Mouse (Mus musculus): Measurements from ENCODE around the gene Impg2.
A peak's percentile ranks its signal among the peaks of the same experiment; 100 is the strongest.

Gene Impg2

DNA sequence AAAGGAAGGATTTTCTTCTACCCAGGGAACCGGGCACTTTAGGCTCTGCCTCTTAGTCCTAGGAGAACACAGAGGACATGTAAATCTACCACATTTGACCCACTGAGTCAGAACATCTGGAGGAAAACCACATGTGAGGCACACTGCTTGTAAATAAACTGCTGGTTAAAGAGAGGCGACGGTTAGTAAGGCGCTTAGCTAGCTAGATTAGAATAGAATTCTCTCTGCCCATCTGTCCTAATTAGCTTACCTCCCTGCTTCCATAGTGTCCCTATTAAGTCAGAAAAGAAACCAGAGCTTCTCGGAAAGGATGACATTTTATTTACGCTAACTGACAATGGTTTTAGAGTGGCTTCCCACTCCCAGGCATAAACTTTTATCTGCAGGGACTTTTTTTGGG is at the start of gene Impg2:
Gene Impg2, plus strand, starts transcription at position 263 of the 400 bp plus-strand sequence.
- DNase-seq (ENCODE audit: low spot score in 2 of 2) = no peak

DNA sequence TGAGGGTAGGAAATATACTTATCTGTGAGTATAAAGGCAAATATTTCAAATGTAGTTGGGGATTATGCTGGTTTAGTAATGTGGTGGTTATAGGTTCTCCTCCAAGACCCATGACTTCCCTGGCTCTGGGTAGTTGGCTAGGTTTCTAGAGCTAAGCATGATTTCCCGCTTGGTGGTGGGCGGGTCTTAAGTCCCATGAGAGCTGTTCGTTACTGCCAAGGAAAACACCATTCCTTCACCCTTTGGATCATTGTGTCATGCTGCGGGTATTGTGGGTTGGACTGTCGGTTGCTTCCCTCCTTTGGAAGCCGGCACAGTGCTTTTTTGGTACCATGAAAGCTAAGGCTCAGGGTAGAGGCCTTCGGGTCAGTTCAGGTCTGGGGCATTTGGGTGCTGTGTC is 40.6 kb upstream of the Impg2 start:
- no peak for DNase-seq (ENCODE audit: low spot score in 2 of 2)

DNA sequence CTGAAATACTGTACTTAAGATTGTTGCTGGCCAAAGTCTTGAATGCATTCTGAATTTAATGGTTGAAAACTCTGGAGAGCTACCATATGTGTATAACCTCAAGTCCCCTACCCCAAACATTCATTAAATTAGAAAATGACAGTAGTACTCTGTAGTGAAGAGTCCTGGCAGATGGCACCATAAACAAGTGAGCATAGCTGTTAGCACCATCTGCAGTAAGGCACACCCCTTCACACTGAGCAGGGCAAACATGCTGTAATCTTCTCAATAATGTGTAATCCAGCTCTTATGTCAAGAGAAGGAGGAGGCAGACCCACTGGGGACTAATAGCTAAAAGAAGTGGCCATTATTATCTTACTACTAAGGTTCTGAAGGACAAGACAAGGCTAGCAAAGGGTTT is 33.9 kb upstream of the Impg2 start:
- DNase-seq (ENCODE audit: low spot score in 2 of 2) = no peak

DNA sequence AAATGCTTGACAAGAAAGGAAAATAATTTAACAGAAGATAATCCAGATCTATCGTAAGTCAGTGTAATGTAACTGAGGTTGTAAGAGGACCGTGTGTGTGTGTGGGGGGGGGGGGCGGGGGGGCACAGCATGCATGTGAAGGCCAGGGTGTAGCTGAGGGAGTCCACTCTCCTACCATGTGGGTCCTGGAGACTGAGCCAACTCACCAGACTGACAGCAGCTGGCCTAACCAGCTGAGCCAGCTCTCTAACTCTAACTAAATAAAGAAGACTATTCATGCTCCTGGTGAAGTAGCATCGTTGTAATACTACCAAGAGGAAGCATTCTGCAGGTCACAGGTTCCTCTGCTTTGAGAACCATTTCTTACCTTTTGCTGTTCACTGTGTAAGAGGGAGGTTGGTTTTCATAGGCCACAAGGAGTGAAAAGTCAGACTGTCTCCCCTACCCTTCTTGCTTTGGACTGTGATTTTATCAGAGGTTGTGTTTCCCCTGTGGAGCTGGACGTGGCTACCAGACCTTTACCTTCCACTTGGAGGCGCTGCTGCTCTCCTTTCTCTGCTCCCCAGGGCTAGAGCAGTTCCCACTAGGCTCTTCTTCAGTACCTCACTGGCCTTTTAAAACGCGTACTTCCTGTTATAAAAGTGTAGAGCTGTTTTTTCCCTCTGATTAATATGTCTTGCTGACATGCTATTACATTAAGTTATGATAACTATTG is 28.1 kb upstream of the Impg2 start:
- no peak for DNase-seq (ENCODE audit: low spot score in 2 of 2)

DNA sequence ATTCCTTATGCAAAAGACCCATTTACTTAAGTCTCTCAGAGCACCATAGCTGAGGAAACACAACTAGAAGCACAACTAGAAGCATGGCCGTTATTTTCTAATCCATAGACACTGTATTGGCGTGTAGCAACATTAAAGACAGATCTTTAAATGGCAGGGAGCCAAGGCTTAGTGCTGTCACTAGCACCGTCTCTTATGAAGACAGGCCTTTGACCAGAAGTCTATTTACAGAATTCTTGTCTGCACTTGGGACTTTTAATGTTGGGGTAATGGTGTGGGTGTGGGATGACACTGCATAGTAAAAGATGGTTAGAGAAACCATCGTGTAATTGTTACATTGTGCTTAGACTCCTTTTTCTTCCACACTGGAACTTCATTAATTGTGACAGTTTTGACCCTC is 17.2 kb upstream of the Impg2 start:
- DNase-seq (ENCODE audit: low spot score in 2 of 2) = no peak

DNA sequence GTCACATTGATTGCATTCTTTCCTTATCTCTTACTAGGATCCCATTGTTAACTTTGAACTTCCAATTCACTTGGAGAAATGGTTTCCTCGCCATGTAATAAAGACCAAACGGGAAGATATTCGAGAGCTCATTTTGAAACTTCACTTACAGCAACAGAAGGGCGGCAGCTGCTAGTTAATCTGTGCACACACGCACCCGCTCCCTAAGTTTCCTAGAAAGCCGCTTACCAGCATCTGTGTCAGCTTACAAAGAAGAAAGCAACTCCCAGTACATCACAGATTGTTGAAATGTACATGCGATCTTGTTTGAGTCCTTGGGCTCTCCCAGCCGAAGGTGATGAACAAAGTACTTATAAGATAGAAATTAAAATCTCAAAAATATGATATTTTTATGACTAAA is 15.9 kb upstream of the Impg2 start:
- DNase-seq (ENCODE audit: low spot score in 2 of 2) = no peak

DNA sequence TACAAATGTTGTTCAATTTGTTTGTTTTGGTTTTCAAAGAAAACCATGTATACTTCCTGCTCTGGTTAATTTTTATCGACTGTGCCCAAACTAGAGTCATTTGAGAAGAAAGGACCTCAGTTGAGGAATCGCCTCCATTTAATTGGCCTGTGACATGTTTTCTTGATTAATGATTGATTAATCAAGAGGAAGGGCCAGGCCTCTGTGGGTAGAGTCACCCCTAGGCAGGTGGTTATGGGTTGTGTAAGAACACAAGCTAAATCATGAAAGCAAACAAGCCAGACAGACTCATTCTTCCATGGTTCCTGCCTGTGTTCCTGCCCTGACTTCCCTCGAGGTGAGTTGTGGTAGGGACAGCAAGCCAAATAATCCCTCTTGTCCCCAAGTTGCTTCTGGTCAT is 8.6 kb downstream of the Impg2 start:
- no peak for DNase-seq (ENCODE audit: low spot score in 2 of 2)

DNA sequence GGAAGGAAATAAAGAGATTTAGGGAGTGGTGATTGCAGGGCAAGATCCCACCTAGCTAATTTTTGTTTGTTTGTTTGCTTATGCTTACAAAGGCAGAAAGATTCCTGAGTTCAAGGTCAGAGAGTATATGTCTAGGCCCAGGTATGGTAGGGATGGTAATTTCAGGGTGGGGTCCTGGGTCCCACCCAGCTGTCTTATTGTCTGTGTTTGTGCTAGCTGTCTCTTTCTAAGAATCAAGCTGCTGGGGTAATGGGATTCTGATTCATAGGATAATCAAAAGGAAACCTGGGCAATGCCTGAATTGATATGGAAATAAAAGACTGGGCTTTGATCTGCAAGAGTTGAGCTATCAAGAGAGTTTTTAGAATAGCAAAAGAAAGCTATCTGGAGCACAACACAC is 23.6 kb downstream of the Impg2 start:
- no peak for DNase-seq (ENCODE audit: low spot score in 2 of 2)

DNA sequence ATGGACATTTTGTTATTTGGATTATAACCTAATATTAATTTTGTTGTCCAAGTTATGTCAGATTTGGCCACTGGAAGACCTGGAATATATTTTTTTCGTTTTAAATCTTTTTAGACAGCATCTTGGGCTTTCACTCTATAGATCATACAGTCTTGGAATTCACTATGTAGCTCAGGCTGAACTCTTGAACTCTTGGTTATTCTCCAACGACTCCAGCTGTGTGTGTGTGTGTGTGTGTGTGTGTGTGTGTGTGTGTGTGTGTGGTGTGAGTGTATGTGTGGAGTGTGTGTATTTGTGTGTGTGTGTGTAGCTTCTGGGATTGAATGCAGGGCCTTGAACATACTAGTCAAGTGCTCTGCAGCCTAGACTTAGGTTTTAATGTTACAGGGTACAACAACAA is 25.3 kb downstream of the Impg2 start:
- no peak for DNase-seq (ENCODE audit: low spot score in 2 of 2)

DNA sequence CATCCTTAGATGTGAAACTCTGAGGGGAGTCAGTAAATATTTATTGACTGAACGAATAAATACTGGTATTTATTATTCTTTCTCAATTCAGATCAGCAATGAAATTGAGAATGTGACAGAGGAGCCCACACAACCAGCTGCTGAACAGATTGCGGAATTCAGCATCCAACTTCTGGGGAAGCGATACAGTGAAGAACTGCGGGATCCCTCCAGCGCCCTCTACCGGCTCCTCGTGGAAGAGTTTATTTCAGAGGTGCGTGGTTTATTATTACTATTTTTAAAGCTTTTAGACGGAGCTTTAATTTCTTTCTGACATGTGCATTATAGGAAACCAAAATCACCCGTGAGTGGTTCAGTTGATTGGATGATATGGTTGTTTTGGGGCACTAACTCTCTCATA is 27.2 kb downstream of the Impg2 start:
- peak in 1 of 2 experiments; percentile 7 for DNase-seq (ENCODE audit: low spot score in 2 of 2)

DNA sequence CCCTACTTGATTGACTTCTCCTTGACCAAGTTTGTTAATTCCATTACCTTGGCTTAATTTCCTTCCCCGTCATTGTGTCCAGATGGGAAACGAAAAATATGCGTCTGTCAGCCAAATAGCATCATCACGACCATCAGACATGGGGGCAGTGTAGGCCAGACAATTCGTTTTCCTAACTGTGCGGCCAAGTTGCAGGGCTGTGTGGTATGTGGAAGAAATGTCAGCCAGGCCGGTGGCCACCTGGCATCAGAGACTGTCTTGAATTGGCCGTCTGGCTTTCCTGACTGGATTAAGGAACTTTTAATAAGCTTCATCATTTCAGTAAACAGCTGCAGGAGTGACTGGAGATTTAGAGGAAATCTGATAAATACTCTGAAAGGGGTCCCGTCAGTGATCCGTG is 28.6 kb downstream of the Impg2 start:
- DNase-seq (ENCODE audit: low spot score in 2 of 2) = no peak

DNA sequence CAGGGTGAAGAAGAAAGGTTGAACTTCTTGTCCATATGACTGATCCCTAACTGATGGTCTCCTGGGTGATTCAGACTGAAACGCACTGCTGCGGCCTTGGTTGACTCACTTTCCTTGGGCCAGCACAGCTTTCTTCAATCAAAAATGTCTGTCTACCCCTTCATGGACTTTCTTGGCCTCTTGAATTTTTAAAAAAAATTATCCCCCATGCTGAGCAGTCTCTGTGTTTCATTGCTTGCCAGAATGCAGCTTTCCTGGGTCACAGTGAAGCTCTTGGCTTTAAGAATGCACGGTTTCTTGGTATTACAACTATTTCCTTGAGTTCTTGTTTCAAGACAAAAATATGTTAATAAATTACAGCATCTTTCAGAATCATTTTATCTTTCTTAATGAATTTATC is 41.9 kb downstream of the Impg2 start:
- no peak for DNase-seq (ENCODE audit: low spot score in 2 of 2)

DNA sequence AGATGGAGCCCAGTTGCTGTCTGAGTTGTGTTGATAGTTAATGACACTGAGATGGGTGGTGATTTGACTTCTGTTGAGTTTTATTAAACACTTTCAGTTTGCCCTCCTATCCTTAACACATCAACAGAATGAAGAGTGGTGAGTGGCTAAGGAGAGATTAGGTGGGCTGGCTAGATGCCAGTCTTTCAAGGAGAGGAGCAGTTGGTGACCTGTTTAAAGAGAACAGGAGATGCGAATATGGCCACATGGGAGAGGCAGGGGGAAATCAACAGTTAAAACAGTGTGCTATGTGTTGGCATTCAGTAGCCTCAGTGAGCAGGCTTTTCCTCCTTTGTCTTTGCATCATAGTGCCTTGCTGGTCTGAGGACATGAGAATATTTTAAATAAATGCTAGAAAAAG is 69.8 kb downstream of the Impg2 start:
- no peak for DNase-seq (ENCODE audit: low spot score in 2 of 2)

DNA sequence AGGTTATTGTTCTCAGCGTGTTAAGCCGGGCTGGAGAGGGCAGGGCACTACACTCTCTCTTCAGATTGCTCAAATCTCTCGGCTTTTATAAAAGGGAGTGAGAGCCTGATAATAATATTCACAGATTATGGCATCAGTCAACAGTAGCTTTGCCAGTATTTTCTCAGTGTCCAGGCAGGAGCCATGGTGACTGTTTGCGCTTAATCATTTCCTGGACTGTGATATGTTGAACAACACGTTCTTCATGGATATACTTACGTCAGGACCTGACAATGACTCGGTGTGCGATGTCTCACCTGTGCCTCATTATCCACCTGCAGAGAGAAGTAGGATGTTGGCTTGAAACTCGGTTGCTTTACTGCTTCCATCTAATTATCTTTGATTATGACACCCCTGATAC is 74.9 kb downstream of the Impg2 start:
- no peak for DNase-seq (ENCODE audit: low spot score in 2 of 2)

DNA sequence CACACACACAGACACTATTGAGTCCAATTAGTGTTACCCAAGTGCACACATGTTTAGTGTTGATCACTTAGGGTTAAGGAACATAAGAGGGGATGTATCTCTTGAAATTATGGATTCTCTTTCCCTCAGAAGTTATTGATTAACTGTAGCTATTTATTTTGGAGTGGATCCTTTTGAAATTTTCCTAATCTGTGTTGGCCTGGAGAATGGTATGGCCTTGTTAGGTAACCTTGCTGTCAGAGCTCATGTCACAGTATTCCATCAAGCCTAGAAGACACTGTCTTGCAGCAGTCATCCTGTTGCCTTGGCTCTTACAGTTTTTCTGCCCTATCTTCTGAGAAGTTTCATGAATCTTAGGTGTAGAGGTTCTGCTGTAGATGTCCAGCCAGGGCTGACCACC is 75.6 kb downstream of the Impg2 start:
- no peak for DNase-seq (ENCODE audit: low spot score in 2 of 2)

DNA sequence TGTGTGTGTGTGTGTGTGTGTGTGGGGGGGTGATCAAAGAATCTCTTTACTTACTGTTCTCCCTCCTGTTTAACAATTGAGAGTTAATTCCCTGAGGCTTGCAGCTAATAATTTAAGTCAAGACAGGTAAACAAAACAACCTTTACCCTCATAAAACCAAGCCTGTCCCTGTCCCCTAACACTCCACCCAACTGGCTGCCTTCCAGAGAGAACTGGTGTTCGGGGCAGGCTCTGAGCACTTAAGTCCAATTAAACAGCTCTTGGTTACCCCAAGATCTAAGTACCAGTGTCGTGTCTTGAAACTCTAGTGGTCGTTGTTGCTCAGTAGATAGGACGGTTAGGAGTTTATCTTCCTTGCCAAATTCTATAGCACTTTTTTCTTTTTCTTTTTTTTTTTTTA is 77.2 kb downstream of the Impg2 start:
- DNase-seq (ENCODE audit: low spot score in 2 of 2) = no peak

DNA sequence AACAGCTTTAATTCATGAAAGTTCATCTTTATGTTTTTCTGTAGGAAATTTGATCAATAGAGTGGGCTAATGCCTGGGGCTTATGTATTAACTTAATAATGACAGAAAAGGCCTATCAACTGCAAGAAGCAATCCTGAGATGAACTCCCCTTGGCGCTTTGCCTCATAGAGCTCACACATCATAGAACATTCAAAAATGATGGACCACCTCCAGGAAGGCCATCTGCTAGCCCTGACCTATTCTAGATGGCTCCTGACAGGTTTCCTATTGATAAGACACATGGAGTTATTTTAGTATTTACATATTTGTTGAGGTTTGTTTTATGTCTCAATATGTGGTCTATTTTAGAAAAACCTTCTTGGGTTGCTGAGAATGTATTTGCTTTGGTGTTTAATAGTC is 79.2 kb downstream of the Impg2 start:
- no peak for DNase-seq (ENCODE audit: low spot score in 2 of 2)

DNA sequence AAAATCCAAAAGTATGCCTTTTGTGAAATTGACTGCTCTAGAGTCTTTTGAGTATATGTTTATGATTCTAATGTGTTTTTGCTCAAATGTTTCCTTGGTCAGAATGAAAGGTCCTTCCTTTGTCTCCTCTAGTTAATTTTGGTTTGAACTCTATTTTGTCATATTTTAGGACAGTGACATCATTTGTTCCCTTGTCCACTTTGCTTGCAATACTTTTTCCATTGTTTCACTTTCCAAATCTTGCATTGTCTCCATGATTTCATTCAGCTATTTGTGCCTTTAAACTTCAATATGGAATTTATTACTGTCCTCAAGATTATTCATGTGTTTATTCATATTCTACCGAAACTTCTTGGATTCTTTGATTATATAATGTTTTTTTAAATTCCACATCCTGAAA is 79.8 kb downstream of the Impg2 start:
- DNase-seq (ENCODE audit: low spot score in 2 of 2) = no peak

DNA sequence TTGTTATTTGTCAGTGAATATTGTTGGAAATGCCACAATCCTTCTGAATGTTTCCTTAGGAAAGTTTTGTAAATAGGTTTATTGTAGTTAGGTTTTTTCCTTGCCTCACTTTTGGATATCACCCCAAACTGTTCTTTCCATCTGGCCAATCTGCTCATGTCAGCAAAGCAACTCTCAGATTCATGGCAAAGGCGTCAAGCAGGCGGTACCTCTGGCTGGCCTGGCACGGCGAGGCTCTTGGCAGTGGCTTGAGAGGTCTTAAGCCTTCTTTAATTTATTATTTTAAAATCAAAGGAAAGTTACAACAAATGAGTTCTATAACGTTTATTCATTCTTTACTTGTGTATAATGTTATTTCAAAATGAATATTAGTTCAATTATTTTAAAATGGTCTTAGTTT is 82.0 kb downstream of the Impg2 start:
- no peak for DNase-seq (ENCODE audit: low spot score in 2 of 2)

DNA sequence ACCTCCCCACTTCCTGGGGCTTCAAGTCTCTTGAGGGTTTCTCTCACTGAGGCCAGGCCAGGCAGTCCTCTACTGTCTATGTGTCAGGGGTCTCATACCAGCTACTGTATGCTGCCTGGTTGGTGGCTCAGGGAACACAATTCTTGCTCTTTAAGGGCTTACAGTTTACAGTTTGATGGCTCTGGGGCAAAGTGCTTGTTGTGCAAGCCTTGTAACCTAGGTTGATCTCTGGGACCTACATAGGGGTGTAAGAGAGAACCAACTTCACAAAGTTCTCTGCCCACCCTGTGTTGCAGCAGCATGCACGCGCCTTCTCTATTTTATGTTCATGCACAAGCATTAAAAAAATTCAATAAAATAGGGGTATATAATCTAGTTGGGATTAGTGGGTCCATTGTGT is 82.9 kb downstream of the Impg2 start:
- DNase-seq (ENCODE audit: low spot score in 2 of 2) = no peak

DNA sequence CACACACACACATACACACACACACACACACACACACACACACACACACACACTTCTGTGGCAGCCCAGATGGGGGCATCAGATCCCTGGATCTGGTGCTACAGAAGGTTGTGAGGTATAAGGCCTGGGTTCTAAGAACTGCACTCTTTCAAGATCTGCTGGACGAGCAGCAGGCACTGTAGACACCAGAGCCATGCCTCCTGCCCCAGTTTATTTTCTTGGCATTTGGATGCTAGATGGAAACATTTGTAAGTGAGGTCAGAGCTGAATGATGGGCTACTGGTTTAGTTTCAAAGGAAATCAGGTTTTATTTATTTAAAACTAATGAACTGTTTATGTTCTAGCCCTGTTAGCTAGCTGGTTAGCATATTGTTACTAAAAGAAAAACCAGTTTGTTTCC is 90.8 kb downstream of the Impg2 start:
- no peak for DNase-seq (ENCODE audit: low spot score in 2 of 2)

DNA sequence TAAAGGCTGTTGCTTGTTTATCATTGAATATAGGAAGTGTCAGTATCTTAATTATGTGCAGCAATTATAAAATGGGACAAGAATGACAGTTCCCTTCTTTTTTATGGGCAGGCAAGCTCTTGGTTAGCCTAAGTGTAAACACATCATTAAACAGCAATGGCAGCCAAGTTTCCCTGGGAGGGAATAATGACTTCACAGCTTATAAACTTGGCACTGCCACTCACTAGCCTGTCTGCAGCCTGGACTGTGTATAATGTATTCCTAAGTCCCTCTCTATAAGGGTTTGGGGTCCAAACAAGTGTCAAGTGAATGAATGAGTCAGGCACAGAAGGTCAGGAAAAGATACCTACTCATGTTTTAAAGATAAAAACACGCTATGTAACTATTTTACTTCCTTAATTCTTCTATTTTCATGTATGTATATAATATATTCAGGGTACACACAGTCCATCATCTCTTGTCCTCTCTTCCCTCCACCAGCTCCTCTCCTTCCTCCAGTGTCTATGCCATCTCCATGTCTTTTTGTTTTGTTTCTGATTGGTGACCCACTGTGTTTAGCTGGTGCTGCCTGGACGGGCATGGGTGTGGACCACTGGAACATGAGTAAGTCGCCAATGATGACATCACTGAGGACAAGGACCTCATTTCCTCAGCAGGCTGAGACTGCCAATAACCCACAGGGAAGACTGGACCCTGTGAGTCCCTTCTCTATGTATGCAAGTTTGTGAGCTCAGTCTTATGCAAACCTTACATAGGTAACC is 92.0 kb downstream of the Impg2 start:
- DNase-seq (ENCODE audit: low spot score in 2 of 2) = no peak

DNA sequence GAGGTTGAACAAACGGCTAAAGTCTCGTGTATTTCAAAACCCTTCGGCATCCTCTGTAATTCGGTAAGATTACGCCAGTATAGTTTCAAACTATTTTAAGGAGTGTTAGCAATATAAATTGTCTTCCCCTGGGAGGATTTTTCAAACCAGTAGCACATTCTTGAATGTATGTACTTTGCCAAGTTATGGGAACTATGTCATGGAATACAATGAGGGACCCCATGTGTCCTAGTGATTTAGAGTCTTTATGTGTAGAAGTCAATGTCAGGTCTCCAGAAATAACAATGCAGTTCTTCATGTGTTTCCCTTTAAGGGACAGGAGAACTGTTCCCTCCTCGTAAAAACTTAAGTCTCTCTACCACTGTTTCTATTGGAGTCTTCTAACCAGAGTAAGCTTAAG is 94.1 kb downstream of the Impg2 start:
- no peak for DNase-seq (ENCODE audit: low spot score in 2 of 2)

DNA sequence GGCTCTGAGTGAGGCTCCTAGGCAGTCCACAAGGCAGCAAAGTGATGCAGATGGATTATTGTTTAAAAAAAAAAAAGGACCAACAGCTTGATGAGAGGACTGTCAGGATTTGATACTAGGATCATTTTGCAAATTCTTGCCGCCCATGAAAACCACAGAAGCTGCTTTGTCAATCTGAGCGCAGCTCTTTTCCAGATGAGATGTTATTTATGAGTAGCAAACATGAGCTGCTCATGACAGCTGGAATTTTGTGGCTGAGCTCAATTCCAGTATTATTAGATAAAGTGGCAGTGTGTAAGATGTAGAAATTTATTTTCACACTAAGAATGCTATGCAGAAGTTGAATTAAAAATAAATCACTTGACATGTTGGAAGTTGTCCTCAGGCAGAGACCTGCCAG is 94.7 kb downstream of the Impg2 start:
- no peak for DNase-seq (ENCODE audit: low spot score in 2 of 2)

Data from frontal cortex, postnatal 14 days (tissue).